Mouse (Mus musculus) heart, embryonic 11.5 days (tissue): ENCODE results near the gene Myh7b. TPM values are rescaled to one million over a fixed set of nuclear protein-coding genes. Genes with fewer than 3 reads are reported as not detected.

ENCODE experiments used
- ATAC-seq: fragments of 200-750 bp; cut with Nextera tagmentation; replicated peaks from 2 replicates; pipeline ENCODE4 v1.8.0; 2017; ENCODE audit warnings: moderate library complexity; ENCODE audit not compliant: insufficient number of reproducible peaks, low FRiP score, low TSS enrichment
- H3K27ac ChIP-seq: fragments of 300-500 bp; sonication (generic); 2 replicates; pipeline ENCODE4 v1.5.1; 2014; ENCODE audit warnings: mild to moderate bottlenecking, low read depth, low read length
- H3K27me3 ChIP-seq: fragments of 300-500 bp; sonication (generic); 2 replicates; pipeline ENCODE4 v1.6.1; 2014; ENCODE audit warnings: mild to moderate bottlenecking, low read length, mixed read lengths; ENCODE audit not compliant: control insufficient read depth, insufficient read depth
- H3K36me3 ChIP-seq: fragments of 300-500 bp; sonication (generic); 2 replicates; pipeline ENCODE4 v1.6.1; 2014; ENCODE audit warnings: mild to moderate bottlenecking, low read length, moderate library complexity, mixed read lengths; ENCODE audit not compliant: control insufficient read depth, insufficient read depth
- H3K4me1 ChIP-seq: fragments of 300-500 bp; sonication (generic); 2 replicates; pipeline ENCODE4 v1.6.1; 2014; ENCODE audit warnings: low read length; ENCODE audit not compliant: control insufficient read depth, insufficient read depth
- H3K4me2 ChIP-seq: fragments of 300-500 bp; sonication (generic); 2 replicates; pipeline ENCODE4 v1.6.1; 2014; ENCODE audit warnings: mild to moderate bottlenecking, moderate library complexity
- H3K4me3 ChIP-seq: fragments of 300-500 bp; sonication (generic); 2 replicates; pipeline ENCODE4 v1.5.1; 2014; ENCODE audit warnings: low read depth, low read length
- H3K9ac ChIP-seq: fragments of 300-500 bp; sonication (generic); 2 replicates; pipeline ENCODE4 v1.6.1; 2014; ENCODE audit warnings: mild to moderate bottlenecking, low read depth, low read length, moderate library complexity
- H3K9me3 ChIP-seq: fragments of 300-500 bp; sonication (generic); replicated peaks from 2 replicates; pipeline ENCODE4 v1.6.1; 2016; ENCODE audit warnings: low read length; ENCODE audit not compliant: control insufficient read depth
- WGBS: fragments of 180-500 bp; shearing (Covaris S2); extraction: QIAGEN DNeasy Blood & Tissue Kit; methylation state at CpG from one replicate; pipeline ENCODE4 v1.1.7; 2014; ENCODE audit not compliant: insufficient replicate concordance; 5-methylcytosine and 5-hydroxymethylcytosine counted together
- polyA plus RNA-seq: library from polyadenylated mRNA; unstranded; fragments of >200 nt; fragmentation: Nextera tagmentation; extraction: Ambion mirVana; gene quantifications from 2 replicates; pipeline ENCODE4 v1.2.1, GENCODE M21; 2014

Gene Myh7b
- polyA plus RNA-seq, 1 experiment from 2014 or later = 13.6 TPM

DNA sequence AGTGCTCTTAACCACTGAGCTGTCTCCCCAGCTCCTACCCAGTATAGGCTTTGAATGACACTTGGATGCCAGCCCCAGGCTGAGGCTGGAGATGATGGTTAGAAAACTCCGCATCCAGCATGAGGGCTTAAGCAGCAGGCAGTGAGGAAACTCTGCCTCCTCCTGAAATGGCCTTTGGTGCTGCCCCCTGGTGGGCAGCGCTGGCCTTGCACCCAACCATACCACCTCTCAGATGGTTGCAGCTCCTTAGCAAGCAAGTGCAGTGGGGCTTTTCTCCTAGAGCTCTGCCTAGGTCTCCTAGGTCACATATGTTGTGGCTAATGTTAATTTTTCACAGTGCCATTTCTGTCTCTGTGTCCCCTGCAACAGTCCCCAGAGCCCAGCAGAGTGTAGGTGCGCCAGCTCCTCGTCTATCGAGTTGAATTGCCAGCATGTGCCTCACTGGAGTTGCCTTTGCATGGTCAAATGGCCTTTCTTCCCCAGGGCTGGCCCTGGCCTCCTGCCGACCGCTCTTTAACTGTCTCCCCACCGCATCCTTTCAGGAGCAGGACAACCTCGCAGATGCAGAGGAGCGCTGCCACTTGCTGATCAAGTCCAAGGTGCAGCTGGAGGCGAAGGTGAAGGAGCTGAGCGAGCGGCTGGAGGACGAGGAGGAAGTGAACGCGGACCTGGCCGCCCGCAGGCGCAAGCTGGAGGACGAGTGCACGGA, 16.2 kb downstream of the Myh7b start:
- peaks cover 18% of the 10 kb centered on the region for H3K36me3 ChIP-seq

DNA sequence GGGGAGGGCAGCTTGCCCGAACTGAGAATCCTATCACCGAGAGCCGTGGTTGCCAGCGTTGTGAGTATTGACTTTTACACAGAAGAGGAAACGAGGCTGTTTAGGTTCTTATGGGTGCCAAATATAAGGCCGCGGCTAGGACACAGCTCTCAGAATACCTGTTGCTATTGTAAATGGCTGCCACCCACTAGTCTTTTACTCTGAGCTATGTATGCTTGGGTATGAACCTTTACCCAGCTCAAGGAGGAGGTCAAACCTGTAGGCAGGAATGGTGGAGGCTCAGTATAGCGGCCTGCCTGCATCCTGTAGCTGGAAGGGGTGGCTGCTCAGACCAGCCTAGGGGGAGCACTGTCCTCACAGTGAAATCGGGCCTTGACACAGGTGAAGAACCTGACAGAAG, 17.1 kb downstream of the Myh7b start:
- no peak overlapping the region for H3K4me2 ChIP-seq
- H3K36me3 ChIP-seq = peaks cover 25% of the 10 kb centered on the region
- H3K9ac ChIP-seq = no peak overlapping the region
- H3K4me1 ChIP-seq = peaks cover 27% of the 10 kb centered on the region
- H3K27ac ChIP-seq = no peak overlapping the region
- H3K27me3 ChIP-seq = peaks cover 65% of the 10 kb centered on the region
- ATAC-seq = no peak
- no peak overlapping the region for H3K4me3 ChIP-seq
- no peaks in the 10 kb centered on the region for H3K9me3 ChIP-seq
- 75% methylated on average over 9 of the region's 9 CpGs for WGBS

More for the DNA sequence above, 16.2 kb downstream of the Myh7b start:
- Histone ChIP-seq H3K4me3 (no peak overlapping the region), H3K9ac (no peak overlapping the region), H3K4me1 (peaks cover 24% of the 10 kb centered on the region), H3K27ac (no peak overlapping the region), H3K4me2 (no peak overlapping the region), H3K27me3 (peaks cover 56% of the 10 kb centered on the region), H3K9me3 (no peaks in the 10 kb centered on the region)
- ATAC-seq = no peak
- 54% methylated on average over 21 of the region's 21 CpGs for WGBS

DNA sequence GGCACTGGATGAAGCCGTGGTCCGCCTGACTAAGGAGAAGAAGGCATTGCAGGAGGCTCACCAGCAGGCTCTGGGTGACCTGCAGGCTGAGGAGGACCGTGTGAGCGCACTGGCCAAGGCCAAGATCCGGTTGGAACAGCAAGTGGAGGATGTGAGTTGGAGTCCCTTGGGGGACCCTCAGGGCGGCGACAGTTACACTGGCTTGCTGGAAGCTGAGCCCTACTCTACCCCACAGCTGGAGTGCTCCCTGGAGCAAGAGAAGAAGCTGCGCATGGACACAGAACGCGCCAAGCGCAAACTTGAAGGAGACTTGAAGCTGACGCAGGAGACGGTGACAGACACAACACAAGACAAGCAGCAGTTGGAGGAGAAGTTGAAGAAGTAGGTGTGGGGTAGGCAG, 17.5 kb downstream of the Myh7b start:
- peaks cover 68% of the 10 kb centered on the region for H3K27me3 ChIP-seq

DNA sequence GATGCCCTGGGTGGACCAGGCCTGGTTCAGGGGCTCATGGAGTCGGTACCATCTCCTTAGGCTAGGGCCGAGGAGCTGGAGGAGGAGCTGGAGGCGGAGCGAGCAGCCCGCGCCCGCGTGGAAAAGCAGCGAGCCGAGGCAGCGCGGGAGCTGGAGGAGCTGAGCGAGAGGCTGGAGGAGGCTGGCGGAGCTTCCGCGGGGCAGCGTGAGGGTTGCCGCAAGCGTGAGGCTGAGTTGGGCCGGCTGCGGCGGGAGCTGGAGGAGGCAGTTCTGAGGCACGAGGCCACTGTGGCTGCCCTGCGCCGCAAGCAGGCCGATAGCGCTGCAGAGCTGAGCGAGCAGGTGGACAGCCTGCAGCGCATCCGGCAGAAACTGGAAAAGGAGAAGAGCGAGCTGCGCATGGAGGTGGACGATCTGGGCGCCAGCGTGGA, 18.2 kb downstream of the Myh7b start:
- H3K36me3 ChIP-seq = peaks cover 31% of the 10 kb centered on the region
- WGBS = 10% methylated on average over 35 of the region's 35 CpGs
- no peak; the same call in 1 of the 2 replicates for ATAC-seq
- H3K4me3 ChIP-seq = peak overlapping the region; percentile 15; the same call in 1 of the 2 replicates
- H3K9me3 ChIP-seq = no peaks in the 10 kb centered on the region
- H3K4me2 ChIP-seq = peak overlapping the region; percentile 58
- peaks cover 27% of the 10 kb centered on the region for H3K4me1 ChIP-seq
- H3K27ac ChIP-seq = no peak overlapping the region
- H3K9ac ChIP-seq = 0 out of 2 replicates have a peak overlapping the region, but pooled peaks have one; percentile 1
- peaks cover 68% of the 10 kb centered on the region for H3K27me3 ChIP-seq

More for the DNA sequence above, 17.5 kb downstream of the Myh7b start:
- H3K9ac ChIP-seq = no peak overlapping the region
- no peak overlapping the region for H3K27ac ChIP-seq
- H3K9me3 ChIP-seq = no peaks in the 10 kb centered on the region
- no peak overlapping the region for H3K4me3 ChIP-seq
- 76% methylated on average over 13 of the region's 13 CpGs for WGBS
- peaks cover 25% of the 10 kb centered on the region for H3K36me3 ChIP-seq
- no peak overlapping the region for H3K4me2 ChIP-seq
- no peak for ATAC-seq
- H3K4me1 ChIP-seq = peaks cover 27% of the 10 kb centered on the region

DNA sequence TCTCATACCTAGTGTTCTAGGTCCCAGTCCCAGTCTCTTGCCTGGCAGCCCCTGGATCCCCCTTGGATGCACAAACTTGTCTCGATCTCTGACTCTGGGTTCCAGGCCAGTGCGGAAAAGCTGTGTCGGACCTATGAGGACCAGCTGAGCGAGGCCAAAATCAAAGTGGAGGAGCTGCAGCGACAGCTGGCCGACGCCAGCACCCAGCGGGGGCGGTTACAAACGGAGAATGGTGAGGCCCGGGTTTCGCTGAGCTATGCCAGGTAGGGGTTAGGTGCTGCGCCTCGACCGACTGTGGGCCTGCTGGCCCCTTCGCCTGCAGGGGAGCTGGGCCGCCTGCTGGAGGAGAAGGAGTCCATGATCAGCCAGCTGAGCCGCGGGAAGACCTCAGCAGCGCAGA, 19.1 kb downstream of the Myh7b start:
- Histone ChIP-seq H3K4me2 (no peak overlapping the region; the same call in 1 of the 2 replicates), H3K9ac (no peak overlapping the region), H3K9me3 (no peaks in the 10 kb centered on the region), H3K4me3 (no peak overlapping the region), H3K4me1 (peaks cover 27% of the 10 kb centered on the region), H3K27ac (no peak overlapping the region), H3K36me3 (peaks cover 40% of the 10 kb centered on the region), H3K27me3 (peaks cover 70% of the 10 kb centered on the region)
- ATAC-seq = no peak
- 44% methylated on average over 20 of the region's 20 CpGs for WGBS

DNA sequence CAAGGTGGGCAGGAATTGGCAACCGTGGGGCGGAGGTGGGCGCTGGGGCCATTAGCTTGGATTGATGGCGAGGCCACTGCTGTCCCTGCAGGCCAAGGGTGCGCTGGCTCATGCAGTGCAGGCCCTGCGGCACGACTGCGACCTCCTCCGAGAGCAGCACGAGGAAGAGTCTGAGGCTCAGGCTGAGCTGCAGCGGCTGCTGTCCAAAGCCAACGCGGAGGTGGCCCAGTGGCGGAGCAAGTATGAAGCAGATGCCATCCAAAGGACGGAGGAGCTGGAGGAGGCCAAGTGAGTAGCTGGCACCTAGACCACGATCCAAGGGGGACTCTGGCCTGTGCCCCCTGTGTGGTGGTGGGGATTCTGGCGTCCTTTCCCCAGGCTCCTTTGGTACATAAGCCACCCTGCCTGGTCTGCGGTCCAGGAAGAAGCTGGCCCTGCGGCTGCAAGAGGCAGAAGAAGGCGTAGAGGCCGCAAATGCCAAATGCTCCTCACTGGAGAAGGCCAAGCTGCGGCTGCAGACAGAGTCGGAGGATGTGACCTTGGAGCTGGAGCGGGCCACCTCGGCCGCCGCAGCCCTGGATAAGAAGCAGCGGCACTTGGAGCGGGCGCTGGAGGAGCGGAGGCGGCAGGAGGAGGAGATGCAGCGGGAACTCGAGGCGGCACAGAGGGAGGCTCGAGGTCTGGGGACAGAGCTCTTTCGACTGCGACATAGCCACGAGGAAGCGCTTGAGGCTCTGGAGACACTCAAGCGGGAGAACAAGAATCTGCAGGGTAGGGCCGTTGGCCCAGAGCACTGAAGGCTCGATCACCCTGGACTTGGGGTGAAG, 19.8 kb downstream of the Myh7b start:
- no peak overlapping the region; the same call in 1 of the 2 replicates for H3K4me2 ChIP-seq
- H3K9me3 ChIP-seq = no peaks in the 10 kb centered on the region
- 20% methylated on average over 43 of the region's 43 CpGs for WGBS
- peaks cover 42% of the 10 kb centered on the region for H3K36me3 ChIP-seq
- H3K27ac ChIP-seq = no peak overlapping the region
- ATAC-seq = no peak
- H3K4me1 ChIP-seq = peaks cover 27% of the 10 kb centered on the region
- peaks cover 66% of the 10 kb centered on the region for H3K27me3 ChIP-seq
- H3K4me3 ChIP-seq = no peak overlapping the region
- H3K9ac ChIP-seq = no peak overlapping the region

DNA sequence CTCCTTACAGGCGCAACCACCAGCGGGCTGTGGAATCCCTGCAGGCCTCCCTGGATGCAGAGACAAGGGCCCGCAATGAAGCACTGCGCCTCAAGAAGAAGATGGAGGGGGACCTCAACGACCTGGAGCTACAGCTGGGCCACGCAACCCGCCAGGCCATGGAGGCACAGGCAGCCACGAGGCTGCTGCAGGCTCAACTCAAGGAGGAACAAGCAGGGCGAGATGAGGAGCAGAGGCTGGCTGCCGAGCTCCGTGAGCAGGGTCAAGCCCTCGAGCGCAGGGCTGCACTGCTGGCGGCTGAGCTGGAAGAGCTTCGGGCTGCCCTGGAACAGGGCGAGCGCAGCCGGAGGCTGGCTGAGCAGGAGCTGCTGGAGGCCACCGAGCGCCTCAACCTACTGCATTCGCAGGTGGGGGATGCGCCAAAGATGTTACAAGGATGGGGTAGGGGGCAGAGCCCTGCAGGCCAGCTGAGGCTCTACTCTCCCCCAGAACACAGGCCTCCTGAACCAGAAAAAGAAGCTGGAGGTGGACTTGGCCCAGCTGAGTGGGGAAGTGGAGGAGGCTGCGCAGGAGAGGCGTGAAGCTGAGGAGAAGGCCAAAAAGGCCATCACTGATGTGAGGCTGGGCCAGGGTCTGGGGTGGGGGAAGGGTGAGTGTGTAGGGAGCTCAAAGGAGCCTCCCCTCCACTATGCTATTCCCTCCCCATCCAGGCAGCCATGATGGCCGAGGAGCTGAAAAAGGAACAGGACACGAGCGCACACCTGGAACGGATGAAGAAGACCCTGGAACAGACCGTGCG, 21.3 kb downstream of the Myh7b start:
- Histone ChIP-seq H3K4me1 (peaks cover 27% of the 10 kb centered on the region), H3K4me2 (no peak overlapping the region), H3K9me3 (no peaks in the 10 kb centered on the region), H3K27ac (no peak overlapping the region), H3K36me3 (peaks cover 37% of the 10 kb centered on the region), H3K9ac (no peak overlapping the region), H3K4me3 (no peak overlapping the region), H3K27me3 (peaks cover 58% of the 10 kb centered on the region)
- 72% methylated on average over 30 of the region's 30 CpGs for WGBS
- ATAC-seq = no peak

DNA sequence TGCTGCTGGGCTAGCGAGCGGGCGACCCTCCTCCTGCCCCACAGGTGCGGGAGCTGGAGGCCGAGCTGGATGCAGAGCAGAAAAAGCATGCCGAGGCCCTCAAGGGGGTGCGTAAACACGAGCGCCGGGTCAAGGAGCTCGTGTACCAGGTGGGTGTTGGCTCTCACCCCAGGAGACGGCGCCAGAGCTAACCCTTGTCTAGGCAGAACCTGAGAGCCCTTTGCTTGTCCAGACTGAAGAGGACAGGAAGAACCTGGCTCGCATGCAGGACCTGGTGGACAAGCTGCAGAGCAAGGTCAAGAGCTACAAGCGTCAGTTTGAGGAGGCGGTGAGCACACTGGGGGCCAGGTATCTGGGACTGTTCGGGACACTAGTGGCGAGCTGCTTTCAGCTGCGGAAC, 22.1 kb downstream of the Myh7b start:
- ATAC-seq = no peak
- Histone ChIP-seq H3K4me3 (no peak overlapping the region), H3K27me3 (peaks cover 51% of the 10 kb centered on the region), H3K4me1 (peaks cover 27% of the 10 kb centered on the region), H3K4me2 (no peak overlapping the region), H3K9me3 (no peaks in the 10 kb centered on the region), H3K27ac (no peak overlapping the region), H3K9ac (no peak overlapping the region), H3K36me3 (peaks cover 37% of the 10 kb centered on the region)
- 67% methylated on average over 17 of the region's 19 CpGs for WGBS
